Mouse (Mus musculus): ENCODE measurements around the gene Olfr263.
A peak's percentile ranks its signal among the peaks of the same experiment; 100 is the strongest.
"Not testable (repeated sequence)": the region's sequence is repeated elsewhere in the genome, so short reads cannot be mapped to it uniquely, and the experiment has no call there.

Olfr263 gene

GRCm38 (mm10) chr13:21129339-21129738, at the start of gene Olfr263:
Gene Olfr263, plus strand, starts transcription at chr13:21129639.
- DNase-seq = not testable (repeated sequence)

GRCm38 (mm10) chr13:21082686-21083085, 46.8 kb upstream of the Olfr263 start:
- DNase-seq = no peak

GRCm38 (mm10) chr13:21109759-21110158, 19.7 kb upstream of the Olfr263 start:
- no peak for DNase-seq

GRCm38 (mm10) chr13:21110441-21110840, 19.0 kb upstream of the Olfr263 start:
- no peak for DNase-seq

- not testable (repeated sequence) for DNase-seq
Observed at GRCm38 (mm10) chr13:21111183-21111582, 18.3 kb upstream of the Olfr263 start, which contains the start of gene Olfr1369-ps1. Gene Olfr1369-ps1, plus strand, starts transcription at chr13:21111483.

- DNase-seq = no peak
Observed at GRCm38 (mm10) chr13:21114121-21114520, 15.3 kb upstream of the Olfr263 start.

GRCm38 (mm10) chr13:21142421-21142820, 13.0 kb downstream of the Olfr263 start:
- no peak for DNase-seq

GRCm38 (mm10) chr13:21145767-21146166, 16.3 kb downstream of the Olfr263 start, which contains the start of gene Olfr1368:
Gene Olfr1368, minus strand, starts transcription at chr13:21145867.
- DNase-seq = no peak

- DNase-seq = no peak
Observed at GRCm38 (mm10) chr13:21155888-21156287, 26.4 kb downstream of the Olfr263 start.

GRCm38 (mm10) chr13:21158071-21158470, 28.6 kb downstream of the Olfr263 start:
- DNase-seq = no peak

GRCm38 (mm10) chr13:21158785-21159474, 29.5 kb downstream of the Olfr263 start:
- DNase-seq = peak; percentile 71

GRCm38 (mm10) chr13:21159475-21159819, 30.0 kb downstream of the Olfr263 start:
- DNase-seq = no peak

- no peak for DNase-seq
Observed at GRCm38 (mm10) chr13:21160041-21160511, 30.6 kb downstream of the Olfr263 start.

GRCm38 (mm10) chr13:21160657-21161590, 31.5 kb downstream of the Olfr263 start:
- peak; percentile 87 for DNase-seq

- no peak for DNase-seq
Observed at GRCm38 (mm10) chr13:21161591-21161990, 32.2 kb downstream of the Olfr263 start.

- no peak for DNase-seq
Observed at GRCm38 (mm10) chr13:21162591-21162990, 33.2 kb downstream of the Olfr263 start.

GRCm38 (mm10) chr13:21166936-21167909, 37.8 kb downstream of the Olfr263 start:
- DNase-seq = peak; percentile 79

GRCm38 (mm10) chr13:21167910-21168300, 38.5 kb downstream of the Olfr263 start:
- DNase-seq = no peak

GRCm38 (mm10) chr13:21168371-21169011, 39.1 kb downstream of the Olfr263 start:
- no peak for DNase-seq

GRCm38 (mm10) chr13:21169121-21169656, 39.8 kb downstream of the Olfr263 start:
- no peak for DNase-seq

- peak; percentile 79 for DNase-seq
Observed at GRCm38 (mm10) chr13:21169657-21170430, 40.4 kb downstream of the Olfr263 start.
